Mouse (Mus musculus) activated CD4-positive, CD25-positive, alpha-beta regulatory T cell, adult 9 weeks (primary cell): ENCODE measurements around the gene Olfr406. TPM values are rescaled to one million over a fixed set of nuclear protein-coding genes. Genes with fewer than 3 reads are reported as not detected.

Experiments used
- polyA plus RNA-seq: library from polyadenylated mRNA; unstranded; fragments of 100-300 nt; shearing (Covaris generic); gene quantifications from one replicate; pipeline ENCODE4 v1.2.1, GENCODE M21; 2017

Gene Olfr406
- polyA plus RNA-seq: not detected

DNA sequence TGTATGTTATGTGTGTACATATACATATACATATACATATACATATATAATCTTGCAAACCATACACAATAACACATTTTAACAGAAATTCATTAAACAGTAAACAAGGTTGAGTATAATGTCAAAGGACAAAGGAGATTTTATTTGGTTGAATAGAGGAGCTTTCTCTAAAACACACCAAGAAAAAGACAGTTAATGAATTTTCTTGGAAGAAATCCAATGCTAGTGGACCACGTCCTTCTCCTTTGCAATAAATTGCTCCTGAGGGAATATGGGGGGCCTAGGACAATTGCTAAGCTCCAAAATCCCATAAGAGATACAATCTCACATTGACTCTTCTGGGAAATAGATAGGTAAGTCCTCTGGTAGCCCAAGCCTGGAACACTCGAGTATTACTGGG, at the start of gene Olfr406:
TSS of gene Olfr406 (plus strand) at position 301 of the 400 bp plus-strand sequence.

DNA sequence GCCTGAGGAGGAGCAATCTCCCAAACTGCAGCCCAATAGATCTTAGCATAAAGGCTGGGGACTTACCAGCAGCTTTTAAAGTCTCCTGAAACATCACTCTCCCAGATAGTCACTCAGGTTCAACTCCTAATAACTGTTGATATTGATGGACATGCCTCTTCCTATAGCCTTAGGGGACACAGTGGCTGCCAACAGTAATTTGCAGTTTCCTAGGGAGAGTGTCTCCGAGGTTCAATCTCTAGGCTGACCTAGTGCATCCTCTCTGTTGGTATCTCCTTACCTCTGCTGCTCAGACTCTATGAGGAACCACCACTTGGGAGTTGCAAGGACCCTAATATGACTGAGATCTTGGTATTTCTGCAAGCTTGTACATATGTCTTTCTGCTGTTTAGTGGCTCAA, 48.3 kb upstream of the Olfr406 start, which contains the start of gene Olfr43:
TSS of gene Olfr43 (minus strand) at position 101 of the 400 bp plus-strand sequence.

DNA sequence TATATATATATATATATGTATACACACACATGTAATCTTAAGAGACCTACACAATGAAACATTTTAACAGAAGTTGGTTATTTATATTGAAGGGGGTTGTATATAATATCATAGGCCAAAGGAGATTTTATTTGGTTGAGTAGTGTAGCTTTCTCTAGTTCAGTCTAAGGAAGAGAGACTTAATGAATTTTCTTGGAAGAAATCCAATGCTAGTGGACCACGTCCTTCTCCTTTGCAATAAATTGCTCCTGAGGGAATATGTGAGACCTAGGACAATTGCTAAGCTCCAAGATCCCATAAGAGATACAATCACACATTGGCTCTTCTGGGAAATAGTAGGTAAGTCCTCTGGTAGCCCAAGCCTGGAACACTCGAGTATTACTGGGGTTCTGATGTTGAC, 23.8 kb downstream of the Olfr406 start, which contains the start of gene Olfr59:
TSS of gene Olfr59 (plus strand) at position 301 of the 400 bp plus-strand sequence.

Other genes with a start within 250 kb of the Olfr406 start
- not detected for gene Olfr139, start 203.3 kb upstream of the Olfr406 start, polyA plus RNA-seq
- not detected for gene Olfr399, start 203.2 kb upstream of the Olfr406 start, polyA plus RNA-seq
- gene Zfp616, start 189.9 kb upstream of the Olfr406 start, polyA plus RNA-seq: not detected
- gene Olfr401, start 146.1 kb upstream of the Olfr406 start, polyA plus RNA-seq: not detected
- not detected for gene Olfr402, start 106.3 kb upstream of the Olfr406 start, polyA plus RNA-seq
- gene Olfr403, start 73.6 kb upstream of the Olfr406 start, polyA plus RNA-seq: not detected
- not detected for gene Olfr43, start 48.4 kb upstream of the Olfr406 start, polyA plus RNA-seq
- not detected for gene Olfr59, start 23.9 kb downstream of the Olfr406 start, polyA plus RNA-seq
- 0.09 TPM for gene Olfr410, start 78.2 kb downstream of the Olfr406 start, polyA plus RNA-seq
- not detected for gene Olfr411, start 92.8 kb downstream of the Olfr406 start, polyA plus RNA-seq
- not detected for gene Olfr412, start 102.3 kb downstream of the Olfr406 start, polyA plus RNA-seq